Mouse (Mus musculus) Muller cell, postnatal 12 days (primary cell): ENCODE data around the gene Trim60.
"Not testable (repeated sequence)": the region's sequence is repeated elsewhere in the genome, so short reads cannot be mapped to it uniquely, and the experiment has no call there.

Experiments used
- DNase-seq: peaks from one replicate; pipeline ENCODE4 v3.0.0-alpha.2; 2015; ENCODE audit errors: inconsistent ontology term

Trim60 gene

DNA sequence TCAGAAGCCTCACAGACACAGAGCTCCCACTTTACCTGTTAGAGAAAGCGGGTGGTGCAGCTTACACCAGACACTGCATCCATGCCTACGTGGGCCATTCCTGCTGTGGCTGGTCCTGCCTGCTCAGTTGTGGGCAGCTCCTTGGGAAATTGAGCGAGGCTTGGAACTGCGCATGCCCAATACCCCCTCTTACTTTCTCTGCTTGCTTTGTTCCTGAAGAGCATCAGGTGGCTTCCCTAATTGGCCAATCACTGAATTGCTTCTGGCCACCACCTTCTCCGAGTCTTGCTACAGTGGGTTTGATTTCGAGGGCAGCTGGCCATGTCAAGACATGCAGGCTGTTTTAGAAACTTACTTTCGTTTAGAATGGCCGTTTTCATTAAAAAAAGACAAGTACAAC lies at the start of gene Trim60, which contains the start of gene Trim61:
Gene Trim60 (minus strand): TSS at position 162 of the 400 bp plus-strand sequence.
Gene Trim61 (minus strand): TSS at position 101 of the 400 bp plus-strand sequence.
- DNase-seq: no peak

DNA sequence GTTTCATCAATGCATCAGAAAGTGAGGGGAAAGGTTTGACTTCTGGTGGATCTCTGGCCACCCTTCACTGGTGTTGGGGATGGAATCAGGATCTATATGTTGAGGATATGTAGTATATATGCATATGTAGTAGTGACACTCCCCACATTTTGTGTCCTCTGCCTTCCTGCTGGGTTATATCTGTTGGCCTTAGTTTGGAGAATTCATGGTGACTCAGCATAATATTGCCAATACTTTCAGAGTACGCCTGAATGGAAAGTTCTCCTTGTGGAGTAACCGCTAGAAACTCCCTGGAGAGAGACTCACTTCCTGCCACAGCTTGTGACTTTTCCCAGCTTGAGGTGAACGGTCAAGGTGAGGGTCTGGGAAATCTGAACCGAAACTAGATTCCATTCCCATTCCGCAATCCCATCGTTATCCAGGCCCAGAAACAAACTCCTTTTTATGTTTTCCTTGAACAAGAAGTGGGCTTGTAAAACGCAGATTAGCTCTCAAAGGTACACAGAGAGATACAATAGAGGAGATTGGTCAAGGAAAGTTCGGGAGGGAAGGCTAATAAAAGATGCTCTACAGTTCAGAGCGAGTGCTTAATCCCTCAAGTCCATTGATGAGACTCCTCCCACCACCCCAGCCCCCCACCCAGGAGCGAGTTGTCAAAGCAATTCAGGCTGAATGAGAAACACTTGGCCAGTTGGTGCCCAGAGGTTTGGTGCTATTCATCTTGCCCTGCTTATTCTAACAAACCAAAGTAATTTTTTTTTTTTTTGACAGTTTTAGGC lies 49.5 kb upstream of the Trim60 start:
- DNase-seq: peak; percentile 3

DNA sequence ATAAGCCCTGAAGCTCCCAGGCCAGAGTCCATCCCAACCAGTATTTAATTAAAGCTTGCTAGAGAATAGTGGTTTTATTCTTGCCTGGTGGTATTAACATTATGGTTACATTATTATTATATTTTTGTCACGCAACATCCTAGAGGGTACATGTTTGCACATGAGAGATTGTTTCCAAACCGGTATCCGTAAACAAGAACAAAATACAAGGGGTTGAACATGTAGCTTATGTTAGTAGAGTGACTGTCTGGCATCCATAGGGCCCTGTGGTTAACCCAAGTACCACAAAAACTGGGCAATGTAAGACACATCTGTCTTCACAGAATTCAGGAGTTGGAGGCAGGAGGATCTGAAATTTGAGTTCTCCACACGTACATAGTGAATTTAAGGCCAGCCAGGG lies 48.6 kb upstream of the Trim60 start:
- no peak for DNase-seq

DNA sequence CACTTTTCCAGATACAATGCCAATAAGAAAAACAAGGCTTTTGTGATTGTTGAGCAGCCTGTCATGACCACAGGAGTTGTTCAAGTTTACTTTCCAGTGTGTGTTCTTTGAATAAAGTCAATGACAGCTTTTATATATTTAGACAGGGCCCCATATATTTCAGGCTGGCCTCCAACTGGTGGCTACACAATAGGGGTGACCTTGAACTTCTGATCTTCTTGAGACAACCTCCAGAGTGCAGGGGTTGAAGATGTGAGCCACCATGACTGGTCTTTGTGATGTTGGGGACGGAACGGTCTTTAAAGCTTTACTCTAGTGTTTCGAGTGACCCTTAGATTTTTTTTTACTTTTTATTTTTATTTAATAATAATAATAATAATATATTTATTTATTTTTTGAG lies 47.2 kb upstream of the Trim60 start:
- no peak for DNase-seq

DNA sequence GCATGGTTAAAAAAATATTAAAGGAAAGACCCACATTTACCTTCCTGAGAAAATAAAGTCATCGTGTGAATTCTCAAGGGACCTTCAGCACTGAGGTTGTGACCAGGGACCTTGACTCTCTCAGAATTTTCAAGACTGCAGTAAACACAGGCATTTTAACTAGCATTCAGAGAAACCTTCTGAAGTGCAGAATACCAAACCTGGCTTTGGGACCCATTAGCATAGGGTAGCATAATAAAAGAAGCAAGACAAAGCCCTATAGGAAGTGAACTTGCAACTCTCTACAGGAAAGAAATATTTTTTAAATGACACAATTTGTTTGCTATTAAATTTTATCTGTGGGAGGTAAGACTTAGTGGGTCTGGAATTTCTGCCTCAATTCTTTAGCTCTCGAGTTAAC lies 45.7 kb upstream of the Trim60 start:
- DNase-seq: no peak

DNA sequence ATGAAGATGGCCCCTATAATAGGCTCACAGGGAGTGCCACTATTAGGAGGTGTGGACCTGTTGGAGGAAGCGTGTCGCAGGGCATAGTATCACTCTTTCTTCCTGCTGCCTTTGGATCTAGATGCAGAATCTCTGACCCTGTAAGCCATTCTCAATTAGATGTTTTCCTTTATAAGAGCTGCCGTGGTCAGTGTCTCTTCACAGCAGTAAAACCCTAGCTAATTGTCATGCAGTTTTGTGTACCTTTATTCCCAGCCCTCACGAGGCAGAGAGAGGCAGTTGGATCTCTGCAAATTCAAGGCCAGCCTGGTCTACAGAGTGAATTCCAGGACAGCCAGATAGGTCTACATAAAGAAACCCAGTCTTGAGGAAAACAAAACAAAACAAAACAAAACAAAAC lies 43.8 kb upstream of the Trim60 start:
- no peak for DNase-seq

DNA sequence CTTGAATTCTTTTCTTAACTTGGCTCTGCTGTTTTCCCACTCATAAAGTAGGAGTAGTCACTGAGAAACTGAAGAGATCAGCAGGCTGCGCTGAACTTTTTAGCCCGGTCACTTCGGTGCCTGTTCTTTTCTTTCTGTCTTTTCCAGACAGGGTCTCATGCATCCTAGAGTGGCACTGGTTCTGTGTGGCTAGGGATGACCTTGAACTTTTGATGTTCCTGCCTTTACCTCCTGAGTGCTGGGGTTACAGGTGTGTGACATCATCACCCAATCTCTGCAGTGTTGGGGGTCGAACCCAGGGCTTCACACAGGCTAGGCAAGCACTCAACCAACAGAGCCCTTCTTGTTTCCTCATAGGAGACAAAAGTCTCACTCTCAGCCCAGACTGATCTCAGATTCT lies 38.3 kb upstream of the Trim60 start:
- no peak for DNase-seq

DNA sequence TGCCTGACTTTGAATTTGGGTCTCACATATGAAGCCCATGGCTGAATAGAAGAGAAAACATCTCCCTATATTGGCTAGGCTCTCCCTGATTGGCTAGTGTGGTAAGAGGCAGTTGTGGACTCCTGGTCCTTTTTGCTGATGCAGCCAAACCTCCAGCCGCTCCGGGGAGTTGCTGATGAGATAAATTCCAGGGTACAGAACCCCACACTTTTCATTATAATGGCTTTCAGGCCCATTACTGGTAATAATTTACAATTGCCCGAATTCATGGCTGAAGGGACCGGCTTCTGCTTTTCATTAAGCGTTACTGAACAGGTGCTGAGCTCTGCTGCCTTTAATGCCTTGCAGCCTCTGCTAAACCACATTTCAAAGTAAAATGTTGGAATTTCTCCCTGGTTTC lies 35.6 kb upstream of the Trim60 start:
- DNase-seq: no peak

DNA sequence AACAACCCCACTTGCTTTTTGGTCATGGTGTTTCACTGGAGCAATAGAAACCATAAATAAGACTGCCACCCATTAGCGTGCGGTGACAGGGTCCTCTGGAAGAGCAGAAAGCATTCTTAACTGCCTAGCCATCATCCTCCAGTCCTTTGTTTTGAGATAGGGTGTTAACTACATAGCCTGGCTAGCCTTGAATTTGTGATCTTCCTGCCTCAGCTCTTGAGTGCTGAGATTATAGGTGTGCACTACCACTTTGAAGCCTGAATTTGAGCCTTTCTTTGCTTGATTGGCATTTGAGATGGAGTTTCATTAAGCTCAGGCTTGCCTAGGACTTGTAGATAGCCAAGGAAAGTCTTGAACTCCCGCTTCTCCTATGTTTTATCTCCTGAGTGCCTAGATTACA lies 35.2 kb upstream of the Trim60 start:
- no peak for DNase-seq

DNA sequence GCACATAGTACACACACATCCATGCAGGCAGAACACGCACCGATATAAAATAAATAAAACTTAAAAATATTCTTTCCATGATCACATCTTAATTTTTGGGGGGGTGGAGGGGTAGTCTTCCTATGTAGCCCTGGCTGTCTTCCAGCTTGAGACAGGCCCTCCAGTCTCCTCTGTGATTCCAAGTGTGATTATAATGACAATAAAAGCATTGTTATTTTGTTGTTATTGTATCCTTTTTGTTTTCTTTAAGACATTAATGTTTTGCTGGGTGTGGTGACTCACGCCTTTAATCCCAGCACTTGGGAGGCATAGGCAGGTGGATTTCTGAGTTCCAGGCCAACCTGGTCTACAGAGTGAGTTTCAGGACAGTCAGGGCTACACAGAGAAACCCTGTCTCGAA lies 29.4 kb upstream of the Trim60 start:
- no peak for DNase-seq

DNA sequence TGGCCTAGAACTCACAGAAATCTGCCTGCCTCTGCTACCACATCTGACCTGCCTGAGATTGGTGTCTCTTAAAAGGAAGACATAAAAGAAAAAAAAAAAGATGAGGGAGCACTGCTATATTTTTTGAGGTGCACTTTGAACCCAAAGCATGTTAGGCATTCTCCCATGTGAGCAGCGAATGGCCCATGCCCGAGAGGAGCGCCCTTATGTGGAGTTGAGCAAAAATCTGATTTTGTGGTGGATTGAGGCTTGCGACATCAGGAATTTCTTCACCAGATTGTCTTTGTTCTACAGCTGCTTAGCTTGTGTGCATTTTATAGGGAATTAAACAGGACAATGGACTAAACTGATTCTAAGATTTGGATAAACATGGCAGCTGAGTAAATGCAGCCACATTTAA lies 28.8 kb upstream of the Trim60 start:
- DNase-seq: no peak

DNA sequence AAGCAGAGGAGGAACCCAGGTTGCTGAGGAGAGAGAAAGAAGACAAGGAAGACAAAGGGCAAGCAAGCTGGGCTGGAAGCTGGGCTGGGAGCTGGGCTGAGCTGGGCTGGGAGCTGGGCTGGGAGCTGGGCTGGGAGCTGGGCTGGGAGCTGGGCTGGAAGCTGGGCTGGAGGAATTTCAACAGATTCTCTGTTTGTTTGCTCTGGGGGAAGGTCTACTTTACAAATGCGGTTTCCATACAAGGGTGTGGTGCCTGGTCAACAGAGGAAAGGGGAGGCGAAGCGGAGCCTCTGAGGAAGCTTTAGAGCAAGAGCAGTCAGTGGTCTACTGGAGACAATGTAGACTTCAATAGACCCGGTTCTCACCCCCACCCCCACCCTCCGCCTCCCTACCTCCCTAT lies 28.2 kb upstream of the Trim60 start:
- DNase-seq: no peak

DNA sequence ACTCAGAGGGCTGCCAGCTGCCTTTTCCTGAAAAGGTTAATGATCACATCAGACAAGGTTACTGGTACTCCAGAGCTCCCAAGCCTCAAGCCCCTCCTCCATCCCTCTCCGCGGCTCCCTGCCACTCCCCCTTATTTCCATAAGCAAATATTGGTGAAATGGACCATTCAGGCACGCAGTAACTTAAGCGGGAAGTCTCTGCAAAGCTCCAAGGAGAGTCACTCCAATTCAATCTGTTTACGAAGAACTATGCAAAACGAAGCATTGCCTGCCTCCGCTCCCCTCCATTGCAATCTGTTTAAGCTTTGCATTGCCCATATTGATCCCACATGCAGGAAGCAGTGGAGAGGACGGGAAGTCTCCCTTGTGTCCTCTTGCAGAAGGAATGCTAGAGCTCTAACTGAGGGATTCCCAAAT lies 18.7 kb upstream of the Trim60 start, which contains the start of gene Apela:
Gene Apela (minus strand): TSS at position 220 of the 417 bp plus-strand sequence.
- DNase-seq: peak; percentile 52

DNA sequence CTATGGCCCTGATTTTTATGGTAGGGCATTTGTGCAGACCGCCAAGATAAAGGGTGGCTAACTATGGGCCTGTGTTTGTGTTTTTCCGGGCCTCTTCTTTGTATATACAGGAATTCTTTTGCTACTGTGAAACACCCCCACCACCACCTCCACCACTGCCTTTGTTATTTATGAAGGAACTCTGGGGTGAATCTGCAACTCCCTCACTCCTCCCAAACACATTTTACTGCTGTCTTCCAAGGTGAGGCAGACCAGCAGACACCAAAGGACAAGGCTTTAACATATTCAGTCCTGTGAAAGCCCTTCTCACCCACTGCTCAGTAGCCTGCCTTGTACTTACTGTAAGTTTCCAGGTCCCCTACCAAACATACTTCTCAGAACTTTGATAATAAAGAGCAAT lies 15.8 kb upstream of the Trim60 start:
- DNase-seq: no peak

DNA sequence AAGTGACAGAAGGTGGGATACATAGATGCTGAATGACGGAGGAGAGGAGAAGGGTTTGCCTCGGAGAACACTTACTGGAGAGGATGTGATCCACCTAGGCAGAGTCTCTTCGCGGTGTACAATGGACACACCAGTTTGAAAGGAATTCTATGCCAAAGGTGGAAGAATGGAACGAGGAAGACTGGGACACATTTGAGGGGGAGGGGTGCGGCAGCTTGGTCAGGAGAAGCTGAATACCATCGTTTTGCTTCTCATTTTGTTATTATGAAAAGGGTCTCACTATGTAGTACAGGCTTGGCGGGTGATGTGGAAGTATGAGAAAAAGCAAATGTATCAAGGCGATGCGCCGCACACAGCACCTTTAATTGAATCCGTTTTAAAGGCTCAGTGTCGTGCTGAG lies 14.7 kb upstream of the Trim60 start:
- DNase-seq: no peak

DNA sequence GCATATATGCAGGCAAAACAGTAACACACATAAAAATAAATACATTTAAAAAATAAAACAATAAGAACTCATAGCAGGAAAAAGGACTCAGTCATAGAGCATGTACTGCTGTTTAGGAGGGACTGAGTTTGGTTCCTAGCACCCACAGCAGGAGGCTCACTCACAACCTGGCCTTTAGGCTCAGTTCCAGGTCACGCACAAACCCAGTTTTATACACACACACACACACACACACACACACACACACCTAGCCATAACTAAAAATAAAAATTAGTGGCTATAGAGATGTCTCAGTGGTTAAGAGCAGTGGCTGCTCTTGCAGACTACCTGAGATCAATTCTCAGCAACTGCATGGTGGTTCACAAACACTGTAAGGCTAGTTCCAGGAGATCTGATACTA lies 13.7 kb upstream of the Trim60 start:
- DNase-seq: no peak

DNA sequence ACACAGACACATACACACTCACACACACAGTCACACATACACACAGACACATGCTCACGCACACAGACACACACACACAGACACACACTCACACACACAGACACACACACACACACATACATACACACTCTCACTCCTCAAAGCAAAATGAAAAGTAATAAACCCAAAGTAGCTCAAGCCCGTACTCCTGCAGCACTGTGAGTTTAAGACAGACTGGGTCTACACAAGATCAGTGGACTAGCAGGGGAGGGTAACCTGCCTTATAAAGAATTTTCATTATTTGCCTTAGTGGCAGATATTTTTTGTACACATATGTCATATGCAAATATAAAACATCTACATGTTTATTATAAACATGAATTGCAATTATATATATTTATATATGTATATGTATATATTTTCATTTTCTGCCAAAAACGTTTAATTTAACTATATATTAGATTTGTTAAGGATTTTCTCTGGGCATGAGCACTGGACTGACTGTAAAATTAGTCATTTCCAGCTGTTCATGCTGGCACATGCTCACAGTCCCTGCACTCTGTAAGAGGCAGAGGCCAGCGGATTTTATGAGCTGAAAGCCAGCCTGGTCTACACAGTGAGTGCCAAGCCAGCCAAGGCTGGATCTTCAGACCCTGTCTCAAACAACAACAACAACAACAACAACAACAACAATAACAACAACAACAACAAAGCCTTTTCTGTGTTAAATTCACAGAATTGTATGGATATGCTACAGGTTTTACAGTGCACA lies 12.5 kb upstream of the Trim60 start:
- DNase-seq: no peak

DNA sequence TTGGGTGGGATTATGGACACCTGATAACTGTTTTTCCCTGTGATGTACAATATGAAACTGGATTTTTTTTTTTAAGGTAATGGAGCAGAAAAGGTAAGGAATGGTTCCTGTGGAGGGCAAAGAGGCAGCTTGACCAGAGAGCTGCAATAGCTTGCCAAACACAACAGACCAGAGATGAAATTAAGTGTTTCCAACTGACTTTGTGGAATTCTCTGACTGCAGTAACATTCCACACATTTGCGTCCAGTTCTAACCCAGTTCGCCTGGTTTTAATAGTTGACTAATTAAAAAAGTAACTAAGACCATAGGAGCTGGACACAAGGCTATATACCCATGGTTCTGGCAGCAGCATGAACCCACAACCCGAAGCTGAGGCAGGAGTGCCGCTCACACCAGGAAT lies 11.4 kb upstream of the Trim60 start:
- DNase-seq: no peak

DNA sequence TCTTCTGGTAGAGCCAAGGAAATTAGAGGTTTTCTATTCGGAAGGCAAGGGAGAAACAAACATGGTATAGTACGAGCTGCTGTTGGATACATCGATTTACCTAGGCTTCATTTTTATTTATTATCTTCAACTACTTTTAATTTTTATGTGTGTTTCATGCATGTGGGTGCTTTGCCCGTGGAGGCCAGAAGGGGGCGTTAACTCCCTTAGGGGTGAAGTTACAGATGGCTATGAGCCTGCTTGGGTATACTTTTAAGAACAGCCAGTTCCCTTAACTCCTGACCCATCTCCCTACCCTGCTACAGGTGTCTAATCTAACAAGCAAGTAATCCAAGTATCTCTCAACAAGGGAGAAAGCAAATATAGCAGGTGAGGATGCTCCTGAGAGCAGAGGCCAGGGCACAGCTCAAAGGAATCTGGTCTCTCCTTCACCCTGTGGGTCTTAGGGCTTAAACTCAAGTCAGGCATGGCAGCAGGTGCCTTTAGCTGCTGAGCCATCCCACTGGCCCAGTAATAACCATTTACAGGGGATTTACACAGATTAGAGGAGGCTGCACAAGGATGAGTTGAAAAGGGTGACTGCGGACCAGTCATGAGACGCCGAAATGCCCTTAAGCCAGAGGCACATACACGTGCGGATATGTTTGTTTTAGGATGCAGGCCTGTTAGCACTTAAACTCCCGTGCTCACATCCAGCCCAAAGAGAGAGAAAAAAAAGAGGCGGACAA lies 10.7 kb upstream of the Trim60 start:
- DNase-seq: no peak

DNA sequence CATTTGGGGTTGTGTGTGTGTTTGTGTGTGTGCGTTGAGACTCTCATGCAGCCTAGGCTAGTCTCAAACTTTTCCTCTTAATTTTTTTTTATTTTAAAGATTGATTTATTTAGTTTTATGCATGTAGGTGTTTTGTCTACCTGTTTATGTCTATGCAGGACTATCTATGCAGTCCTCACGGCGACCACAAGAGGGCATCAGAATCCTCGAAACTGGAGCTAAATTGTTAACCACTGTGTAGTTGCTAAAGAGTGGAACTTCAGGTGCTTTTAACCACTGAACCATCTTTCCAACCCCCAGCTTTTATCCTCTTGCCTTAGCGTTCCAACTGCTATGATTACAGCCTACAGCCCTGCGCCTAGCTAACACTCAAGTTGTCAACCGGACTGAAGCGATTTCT lies 4.1 kb upstream of the Trim60 start:
- DNase-seq: no peak

DNA sequence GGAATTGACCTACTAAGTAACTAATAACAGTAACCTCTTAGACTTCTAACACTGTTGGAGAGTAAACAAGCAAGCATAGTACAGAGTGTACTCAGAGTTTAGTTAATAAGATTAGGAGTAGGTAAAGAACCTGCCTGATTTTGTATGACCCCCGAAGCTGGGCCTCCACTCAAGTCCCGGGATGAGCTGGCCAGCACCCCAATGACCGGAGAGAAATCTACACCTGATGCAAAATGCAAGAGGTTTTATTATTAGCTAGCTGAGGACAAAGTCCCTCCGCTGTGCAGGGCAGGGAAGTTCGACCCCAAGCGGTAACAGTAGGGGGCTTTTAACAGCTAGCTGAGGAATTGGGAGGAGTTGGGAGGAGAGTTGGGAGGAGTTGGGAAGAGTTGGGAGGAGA lies 10.8 kb downstream of the Trim60 start:
- DNase-seq: not testable (repeated sequence)

DNA sequence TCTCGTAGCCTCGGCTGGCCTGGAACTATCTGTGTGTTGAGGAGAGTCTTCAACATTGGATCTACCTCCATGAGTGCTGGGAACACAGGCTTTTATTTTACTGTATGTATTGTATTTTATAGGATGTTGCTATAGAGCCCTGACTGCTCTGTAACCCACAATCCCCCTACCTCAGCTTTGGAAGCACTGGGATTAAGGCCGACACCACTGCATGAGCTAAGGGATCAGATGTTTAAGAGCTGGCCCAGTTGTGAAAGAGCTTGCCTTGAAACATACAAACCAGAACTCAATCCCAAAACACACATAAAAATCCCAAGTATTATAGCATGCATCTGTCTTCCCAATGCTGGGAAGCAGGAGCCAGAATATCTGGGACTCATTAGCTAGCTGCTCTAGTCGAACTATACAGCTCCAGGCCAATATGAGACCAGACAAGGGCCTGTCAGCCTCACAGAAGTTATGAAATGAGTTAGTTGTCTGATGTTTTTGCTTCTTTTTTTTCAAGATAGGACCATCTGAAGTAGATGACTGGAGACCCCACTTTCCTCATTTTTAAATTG lies 19.5 kb downstream of the Trim60 start:
- DNase-seq: no peak
